Mouse (Mus musculus) heart, embryonic 15.5 days (tissue): ENCODE results near the gene Sh3bgrl2. TPM values are rescaled to one million over a fixed set of nuclear protein-coding genes. Genes with fewer than 3 reads are reported as not detected.

Source experiments
- ATAC-seq: fragments of 200-750 bp; cut with Nextera tagmentation; replicated peaks from 2 replicates; pipeline ENCODE4 v1.8.0; 2017; ENCODE audit warnings: low read depth, moderate TSS enrichment; ENCODE audit not compliant: insufficient number of reproducible peaks, insufficient read depth, low FRiP score
- H3K27ac ChIP-seq: fragments of 300-500 bp; sonication (generic); 2 replicates; pipeline ENCODE4 v1.5.1; 2015; ENCODE audit warnings: mild to moderate bottlenecking, inconsistent platforms
- H3K27me3 ChIP-seq: fragments of 300-500 bp; sonication (generic); 2 replicates; pipeline ENCODE4 v1.6.1; 2015; ENCODE audit warnings: inconsistent platforms
- H3K36me3 ChIP-seq: fragments of 300-500 bp; sonication (generic); 2 replicates; pipeline ENCODE4 v1.6.1; 2015; ENCODE audit warnings: mild to moderate bottlenecking, inconsistent platforms
- H3K4me1 ChIP-seq: fragments of 300-500 bp; sonication (generic); replicated peaks from 2 replicates; pipeline ENCODE4 v1.6.1; 2015; ENCODE audit warnings: inconsistent platforms
- H3K4me2 ChIP-seq: fragments of 300-500 bp; sonication (generic); 2 replicates; pipeline ENCODE4 v1.6.1; 2015; ENCODE audit warnings: inconsistent platforms, mild to moderate bottlenecking, moderate library complexity
- H3K4me3 ChIP-seq: fragments of 300-500 bp; sonication (generic); 2 replicates; pipeline ENCODE4 v1.5.1; 2015; ENCODE audit warnings: mild to moderate bottlenecking, inconsistent platforms
- H3K9ac ChIP-seq: fragments of 300-500 bp; sonication (generic); 2 replicates; pipeline ENCODE4 v1.6.1; 2015; ENCODE audit warnings: mild to moderate bottlenecking, inconsistent platforms
- H3K9me3 ChIP-seq: fragments of 300-500 bp; sonication (generic); replicated peaks from 2 replicates; pipeline ENCODE4 v1.6.1; 2016; ENCODE audit warnings: inconsistent platforms
- WGBS: fragments of 180-500 bp; shearing (Covaris S2); methylation state at CpG from one replicate; pipeline ENCODE4 v1.1.7; 2015; ENCODE audit warnings: mixed read lengths; 5-methylcytosine and 5-hydroxymethylcytosine counted together
- polyA plus RNA-seq: library from polyadenylated mRNA; unstranded; fragments of >200 nt; fragmentation: Nextera tagmentation; extraction: Ambion mirVana; gene quantifications from 2 replicates; pipeline ENCODE4 v1.2.1, GENCODE M21; 2015

The Sh3bgrl2 gene
- polyA plus RNA-seq, 1 experiment from 2014 or later, result 11.9 TPM

DNA sequence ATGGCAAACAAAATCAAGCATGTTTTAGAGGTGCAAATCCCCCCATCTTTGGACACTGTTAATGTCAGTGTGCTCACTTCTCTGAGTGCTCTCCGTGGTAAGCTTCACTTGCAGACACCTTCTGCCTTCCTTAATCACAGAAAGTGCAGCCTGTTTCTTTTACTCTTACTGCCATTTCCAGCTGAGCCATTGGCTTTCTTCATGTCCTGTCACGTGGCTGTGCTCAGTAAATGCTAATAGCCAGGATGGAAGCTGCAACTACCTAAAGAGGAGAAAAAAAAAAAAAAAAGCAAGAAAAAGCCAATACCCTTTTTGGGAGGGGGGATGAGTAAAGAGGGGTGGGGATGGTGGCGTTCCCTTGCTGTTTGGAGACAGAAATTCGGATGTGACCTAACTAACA lies 95.7 kb downstream of the Sh3bgrl2 start:
- no peak overlapping the region for H3K4me2 ChIP-seq
- no peaks in the 10 kb centered on the region for H3K9me3 ChIP-seq
- no peak overlapping the region for H3K4me3 ChIP-seq
- ATAC-seq, result no peak
- WGBS, result 54% methylated on average over 4 of the region's 4 CpGs
- peaks cover 8% of the 10 kb centered on the region for H3K4me1 ChIP-seq
- no peak overlapping the region for H3K9ac ChIP-seq
- H3K27me3 ChIP-seq, result no peaks in the 10 kb centered on the region
- no peaks in the 10 kb centered on the region for H3K36me3 ChIP-seq
- no peak overlapping the region for H3K27ac ChIP-seq

DNA sequence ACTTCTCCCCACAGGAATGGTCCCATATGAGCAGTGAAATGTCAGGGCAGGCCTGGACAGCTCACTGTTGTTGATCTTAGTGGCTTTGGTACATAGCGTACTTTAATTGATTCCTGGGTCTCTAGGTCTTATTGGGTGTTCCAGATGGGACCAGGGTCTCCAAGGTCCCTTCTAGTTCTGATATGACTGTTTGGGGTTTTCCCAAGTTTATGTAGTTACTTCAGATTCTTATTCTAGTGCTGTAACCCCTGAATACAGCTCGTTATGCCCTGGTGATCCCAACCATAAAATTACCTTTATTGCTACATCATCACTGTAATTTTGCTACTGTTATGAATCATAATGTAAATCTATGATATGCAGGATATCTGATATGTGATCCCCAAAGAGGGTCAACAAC lies 98.1 kb downstream of the Sh3bgrl2 start:
- H3K4me3 ChIP-seq, result no peak overlapping the region
- no peaks in the 10 kb centered on the region for H3K36me3 ChIP-seq
- H3K27me3 ChIP-seq, result no peaks in the 10 kb centered on the region
- no peak for ATAC-seq
- no peak overlapping the region for H3K9ac ChIP-seq
- H3K4me1 ChIP-seq, result peaks cover 8% of the 10 kb centered on the region
- H3K9me3 ChIP-seq, result no peaks in the 10 kb centered on the region
- no peak overlapping the region for H3K4me2 ChIP-seq
- H3K27ac ChIP-seq, result no peak overlapping the region
- WGBS, result 98% methylated on average over 2 of the region's 2 CpGs

DNA sequence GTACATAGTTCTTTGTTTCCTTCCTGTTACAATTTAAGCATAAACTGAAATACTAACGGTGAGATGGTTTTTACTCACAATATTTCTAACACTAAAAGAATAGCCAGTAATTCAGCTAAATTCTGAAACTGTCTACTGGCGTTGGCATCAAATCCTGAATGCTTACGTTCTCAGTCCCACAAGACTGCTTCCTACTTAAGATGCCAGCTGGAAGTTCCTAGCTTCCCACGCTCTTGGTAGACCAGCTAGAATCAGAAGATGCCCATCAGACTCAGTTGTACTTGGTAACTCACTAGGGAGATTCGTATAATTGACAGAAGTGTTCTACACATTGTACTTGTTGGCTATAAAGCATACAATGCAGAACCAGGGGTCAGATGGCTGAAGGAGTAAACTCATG lies 98.6 kb downstream of the Sh3bgrl2 start:
- H3K4me3 ChIP-seq, result no peak overlapping the region
- 84% methylated on average over 5 of the region's 5 CpGs for WGBS
- ATAC-seq, result no peak
- no peak overlapping the region for H3K9ac ChIP-seq
- no peaks in the 10 kb centered on the region for H3K27me3 ChIP-seq
- H3K4me2 ChIP-seq, result no peak overlapping the region
- peaks cover 8% of the 10 kb centered on the region for H3K4me1 ChIP-seq
- H3K36me3 ChIP-seq, result no peaks in the 10 kb centered on the region
- no peaks in the 10 kb centered on the region for H3K9me3 ChIP-seq
- H3K27ac ChIP-seq, result no peak overlapping the region

DNA sequence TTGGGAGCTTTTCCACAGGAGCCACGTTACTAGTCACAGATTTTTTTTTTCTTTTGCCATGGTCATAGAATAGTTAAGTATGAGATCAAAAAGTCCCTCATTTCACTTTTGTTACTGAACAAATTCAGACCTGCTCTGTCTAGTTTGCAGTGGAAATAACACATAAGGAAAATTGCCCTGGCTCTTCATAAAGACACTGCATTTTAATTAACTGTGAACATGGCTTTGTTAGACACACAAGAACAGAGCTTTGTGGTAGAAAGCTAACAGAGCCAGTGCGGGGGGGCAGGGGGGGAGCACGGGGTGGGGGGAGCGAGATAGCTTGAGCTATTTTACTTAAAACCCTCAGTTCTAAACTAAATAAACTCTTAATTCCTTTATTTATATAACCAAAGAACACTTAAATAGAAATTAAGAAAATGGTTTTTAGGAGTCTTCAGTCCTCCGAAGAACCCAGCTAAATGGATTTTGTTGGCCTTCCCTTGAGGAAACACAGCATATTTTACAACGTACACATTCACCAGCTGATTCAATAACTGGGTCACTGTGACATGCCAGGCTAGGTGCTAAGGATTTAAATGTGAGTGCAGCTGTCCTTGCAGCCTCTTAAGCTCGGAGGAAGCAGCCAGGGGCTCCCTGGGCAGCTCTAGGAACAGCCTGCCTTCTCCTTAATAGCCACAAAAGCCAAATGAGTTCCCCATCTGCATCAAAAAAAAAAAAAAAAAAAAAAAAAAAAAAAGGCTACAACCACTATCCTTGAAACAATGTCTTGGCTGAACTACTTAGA lies 100.0 kb downstream of the Sh3bgrl2 start:
- Histone ChIP-seq H3K27me3 (no peaks in the 10 kb centered on the region), H3K27ac (no peak overlapping the region), H3K9me3 (no peaks in the 10 kb centered on the region), H3K4me1 (peaks cover 6% of the 10 kb centered on the region), H3K4me2 (no peak overlapping the region), H3K36me3 (no peaks in the 10 kb centered on the region), H3K9ac (no peak overlapping the region), H3K4me3 (no peak overlapping the region)
- 41% methylated on average over 7 of the region's 7 CpGs for WGBS
- ATAC-seq, result no peak

DNA sequence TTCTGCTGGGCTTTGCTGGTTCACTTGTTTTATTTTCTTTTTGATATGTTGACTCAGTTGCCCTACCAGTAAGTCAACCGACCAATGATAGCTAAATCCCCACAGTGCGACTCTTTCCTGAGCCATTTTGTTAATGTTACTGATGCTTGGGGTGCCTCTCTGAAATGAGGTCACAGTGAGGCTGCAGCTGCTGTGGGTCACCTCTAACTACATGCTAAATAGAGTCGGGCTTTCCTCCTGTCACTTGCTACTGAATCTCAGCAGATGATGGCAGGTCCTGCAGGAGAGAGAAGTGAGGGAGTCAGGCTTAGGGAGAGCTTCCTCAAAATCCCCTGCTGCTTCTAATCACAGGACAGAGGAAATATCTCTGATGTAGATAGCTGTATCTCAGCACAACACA lies 100.6 kb downstream of the Sh3bgrl2 start:
- Histone ChIP-seq H3K9me3 (no peaks in the 10 kb centered on the region), H3K27ac (no peak overlapping the region), H3K36me3 (no peaks in the 10 kb centered on the region), H3K27me3 (no peaks in the 10 kb centered on the region), H3K4me1 (peaks cover 2% of the 10 kb centered on the region; the same call in 1 of the 2 replicates), H3K4me2 (no peak overlapping the region), H3K4me3 (no peak overlapping the region), H3K9ac (no peak overlapping the region)
- ATAC-seq, result no peak
- WGBS, result 23% methylated on average over 3 of the region's 3 CpGs

DNA sequence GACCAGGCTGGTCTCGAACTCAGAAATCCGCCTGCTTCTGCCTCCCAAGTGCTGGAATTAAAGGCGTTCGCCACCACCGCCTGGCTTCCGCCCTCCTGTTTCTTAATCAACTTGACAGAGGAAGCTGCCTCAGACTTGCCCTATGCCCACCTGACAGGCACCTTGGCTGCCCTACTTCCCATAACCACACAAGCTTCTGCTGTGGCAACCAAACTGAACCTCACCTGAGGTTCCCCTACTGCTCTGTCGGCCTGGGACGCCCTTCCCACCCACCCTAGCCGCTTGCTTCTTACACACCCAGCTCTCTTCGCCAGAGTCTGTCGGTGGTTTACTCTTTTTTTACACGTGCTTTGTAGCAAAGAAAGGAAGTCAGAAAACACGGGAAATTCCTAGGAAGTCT lies 103.9 kb downstream of the Sh3bgrl2 start:
- Histone ChIP-seq H3K9ac (no peak overlapping the region), H3K36me3 (no peaks in the 10 kb centered on the region), H3K9me3 (no peaks in the 10 kb centered on the region), H3K4me1 (no peaks in the 10 kb centered on the region), H3K4me3 (no peak overlapping the region), H3K27me3 (no peaks in the 10 kb centered on the region), H3K4me2 (no peak overlapping the region), H3K27ac (no peak overlapping the region)
- no peak for ATAC-seq
- 73% methylated on average over 13 of the region's 13 CpGs for WGBS

DNA sequence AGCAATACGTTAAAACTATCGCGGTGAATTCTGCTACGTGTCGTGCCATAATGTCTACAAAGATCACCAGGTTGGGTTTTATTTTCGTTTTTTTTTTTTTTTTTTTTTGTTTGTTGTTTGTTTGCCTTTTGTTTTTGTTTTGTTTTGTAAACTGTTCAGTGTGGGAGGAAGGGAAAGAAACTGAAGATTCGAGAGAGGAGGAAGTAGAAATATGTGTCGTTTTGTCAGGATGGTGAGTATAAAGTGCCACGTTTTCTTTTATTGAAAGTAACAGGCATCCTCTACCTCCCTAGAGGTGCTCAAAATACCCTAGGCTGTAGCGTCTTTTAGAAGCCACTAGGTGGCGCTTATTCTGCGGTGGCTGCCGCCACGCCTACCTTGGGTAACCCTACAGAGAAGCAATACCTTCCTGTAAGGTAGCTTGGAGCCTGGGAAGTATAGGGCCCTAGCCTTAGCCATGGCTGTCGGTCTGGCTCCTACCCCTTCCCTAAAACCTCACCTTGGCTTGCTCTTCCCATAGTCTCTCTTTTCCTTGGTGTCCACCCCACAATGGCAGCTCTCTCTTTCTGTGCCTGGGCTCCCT lies 104.6 kb downstream of the Sh3bgrl2 start:
- H3K4me3 ChIP-seq, result no peak overlapping the region
- no peaks in the 10 kb centered on the region for H3K9me3 ChIP-seq
- no peak overlapping the region for H3K4me2 ChIP-seq
- no peak for ATAC-seq
- H3K27ac ChIP-seq, result no peak overlapping the region
- no peaks in the 10 kb centered on the region for H3K36me3 ChIP-seq
- no peaks in the 10 kb centered on the region for H3K27me3 ChIP-seq
- no peaks in the 10 kb centered on the region for H3K4me1 ChIP-seq
- no peak overlapping the region for H3K9ac ChIP-seq
- WGBS, result 28% methylated on average over 15 of the region's 15 CpGs

DNA sequence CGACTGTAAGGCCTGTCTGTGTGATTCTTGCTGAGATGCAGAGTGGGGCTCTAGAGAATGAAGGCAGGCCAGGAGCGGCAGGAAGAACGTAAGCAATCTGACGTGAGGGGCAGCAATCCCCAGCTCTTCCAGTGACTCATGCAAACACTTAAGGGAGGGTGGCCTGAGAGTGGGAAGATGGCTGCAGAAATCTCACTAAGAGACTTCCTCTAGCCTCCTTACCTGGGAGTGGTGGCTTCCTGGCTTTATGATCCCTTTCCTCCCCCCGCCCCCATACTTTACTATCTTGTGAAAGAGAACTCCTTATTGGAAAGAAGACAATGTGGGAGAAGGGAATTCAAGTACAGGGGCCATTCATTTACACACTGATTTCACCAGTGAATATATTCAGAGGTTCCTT lies 106.5 kb downstream of the Sh3bgrl2 start:
- Histone ChIP-seq H3K36me3 (no peaks in the 10 kb centered on the region), H3K4me2 (no peak overlapping the region), H3K9ac (no peak overlapping the region), H3K4me3 (no peak overlapping the region), H3K9me3 (no peaks in the 10 kb centered on the region), H3K27ac (no peak overlapping the region), H3K4me1 (no peaks in the 10 kb centered on the region), H3K27me3 (no peaks in the 10 kb centered on the region)
- no peak; the same call in 1 of the 2 replicates for ATAC-seq
- 51% methylated on average over 5 of the region's 5 CpGs for WGBS

DNA sequence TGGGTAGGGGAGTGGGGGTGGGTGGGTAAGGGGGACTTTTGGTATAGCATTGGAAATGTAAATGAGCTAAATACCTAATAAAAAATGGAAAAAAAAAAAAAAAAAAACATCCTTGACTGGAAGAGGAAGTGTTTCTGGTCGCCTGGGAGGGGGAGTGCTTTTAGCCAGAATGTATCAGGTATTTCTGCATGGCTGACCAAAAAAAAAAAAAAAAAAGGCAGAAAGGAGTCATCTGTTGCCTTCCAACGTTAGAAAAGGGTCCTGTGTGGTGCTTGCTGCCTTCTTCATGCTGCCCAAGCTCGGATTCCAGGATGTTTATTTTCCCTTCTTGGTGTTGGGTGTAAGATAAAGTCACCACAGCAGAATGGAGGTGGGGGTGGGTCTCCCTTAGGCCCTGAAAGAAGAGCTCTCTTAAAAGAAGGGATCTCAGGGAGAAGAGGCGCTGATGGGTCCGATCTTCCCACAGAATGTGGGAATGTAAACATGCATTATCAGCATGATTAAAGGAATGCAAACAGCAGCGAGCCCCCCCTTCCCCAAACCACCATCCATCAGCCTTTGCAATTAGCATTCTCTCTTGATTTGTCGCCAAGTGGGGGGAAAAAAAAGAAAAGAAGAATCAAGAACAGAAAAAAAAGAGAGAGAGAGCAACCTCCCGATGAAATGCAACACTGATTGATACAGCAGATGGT lies 109.0 kb downstream of the Sh3bgrl2 start:
- ATAC-seq, result no peak

DNA sequence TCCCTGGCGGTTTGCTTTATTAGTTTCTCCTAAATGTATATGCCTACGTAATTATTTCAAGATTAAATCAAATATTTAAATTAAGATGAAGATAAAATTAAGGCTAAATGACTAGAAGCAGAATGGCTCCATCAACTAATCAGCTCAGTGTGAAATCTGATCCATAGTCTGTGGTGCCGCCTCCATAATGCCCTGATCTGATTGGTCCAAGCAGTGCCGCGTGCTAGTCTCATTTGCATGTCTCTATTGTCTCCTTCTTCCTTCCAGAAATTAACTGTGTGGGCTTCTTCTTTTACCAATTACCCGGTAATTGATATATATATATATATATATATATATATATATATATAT lies 109.5 kb downstream of the Sh3bgrl2 start:
- Histone ChIP-seq H3K4me3 (no peak overlapping the region), H3K27ac (no peak overlapping the region), H3K9ac (no peak overlapping the region), H3K36me3 (no peaks in the 10 kb centered on the region), H3K27me3 (no peaks in the 10 kb centered on the region), H3K9me3 (no peaks in the 10 kb centered on the region), H3K4me1 (no peaks in the 10 kb centered on the region), H3K4me2 (peak overlapping the region; percentile 21; the same call in 1 of the 2 replicates)
- ATAC-seq, result no peak
- 36% methylated on average over 6 of the region's 6 CpGs for WGBS

More for the DNA sequence above, 109.0 kb downstream of the Sh3bgrl2 start:
- no peaks in the 10 kb centered on the region for H3K36me3 ChIP-seq
- H3K4me3 ChIP-seq, result no peak overlapping the region
- no peak overlapping the region for H3K27ac ChIP-seq
- WGBS, result 11% methylated on average over 8 of the region's 8 CpGs
- H3K27me3 ChIP-seq, result no peaks in the 10 kb centered on the region
- H3K4me1 ChIP-seq, result no peaks in the 10 kb centered on the region
- H3K9ac ChIP-seq, result no peak overlapping the region
- no peaks in the 10 kb centered on the region for H3K9me3 ChIP-seq
- peak overlapping the region; percentile 21; the same call in 1 of the 2 replicates for H3K4me2 ChIP-seq

DNA sequence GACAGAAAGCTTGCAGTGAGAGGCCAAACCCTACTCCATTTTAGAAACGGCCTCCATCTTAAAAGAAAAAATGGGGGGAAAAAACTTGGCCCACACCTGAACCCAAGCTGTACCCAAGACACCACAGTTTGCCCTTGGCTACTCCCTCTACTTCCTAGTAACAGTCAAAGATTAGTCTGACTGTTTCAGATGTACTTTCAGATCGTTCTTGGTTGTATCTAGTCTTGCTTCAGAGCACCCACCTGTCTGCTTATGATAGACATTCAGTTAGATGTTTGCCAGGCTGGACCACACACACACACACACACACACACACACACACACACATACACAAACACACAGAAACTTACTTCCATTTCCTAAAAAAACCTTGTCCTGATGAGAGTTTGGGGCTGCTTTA lies 111.0 kb downstream of the Sh3bgrl2 start:
- H3K4me1 ChIP-seq, result no peaks in the 10 kb centered on the region
- H3K9me3 ChIP-seq, result no peaks in the 10 kb centered on the region
- no peak overlapping the region for H3K4me3 ChIP-seq
- WGBS, result 80% methylated on average over 2 of the region's 2 CpGs
- no peaks in the 10 kb centered on the region for H3K36me3 ChIP-seq
- H3K27ac ChIP-seq, result no peak overlapping the region
- H3K9ac ChIP-seq, result no peak overlapping the region
- H3K4me2 ChIP-seq, result no peak overlapping the region
- ATAC-seq, result no peak
- no peaks in the 10 kb centered on the region for H3K27me3 ChIP-seq
